Mouse (Mus musculus): ENCODE measurements around the gene Lypd6b. TPM values are rescaled to one million over a fixed set of nuclear protein-coding genes. Genes with fewer than 3 reads are reported as not detected.

Lypd6b gene
- polyA plus RNA-seq, 1 experiment from 2014 or later: 7.9 TPM

GRCm38 (mm10) chr2:49748628-49749342 is 38.7 kb upstream of the Lypd6b start:
- Histone ChIP-seq H3K4me2 (replicated peaks) (no peak overlapping the region), H3K9me3 (no peaks in the 10 kb centered on the region), H3K9ac (no peak overlapping the region), H3K36me3 (peaks cover 54% of the 10 kb centered on the region), H3K4me1 (peaks cover 11% of the 10 kb centered on the region), H3K4me3 (no peak overlapping the region), H3K27me3 (no peaks in the 10 kb centered on the region), H3K27ac (no peak overlapping the region)
- no peak for ATAC-seq (ENCODE audit: insufficient number of reproducible peaks, insufficient read depth, low FRiP score, low TSS enrichment)
- WGBS: 84% methylated on average over 14 of the region's 14 CpGs

- no peak overlapping the region for H3K4me3 ChIP-seq
- peaks cover 5% of the 10 kb centered on the region; the same call in 1 of the 2 replicates for H3K4me1 ChIP-seq
- 82% methylated on average over 11 of the region's 11 CpGs for WGBS
- H3K27ac ChIP-seq: no peak overlapping the region
- H3K9ac ChIP-seq: no peak overlapping the region
- H3K4me2 ChIP-seq (replicated peaks): no peak overlapping the region
- no peaks in the 10 kb centered on the region for H3K27me3 ChIP-seq
- no peaks in the 10 kb centered on the region for H3K9me3 ChIP-seq
- peaks cover 57% of the 10 kb centered on the region for H3K36me3 ChIP-seq
- ATAC-seq (ENCODE audit: insufficient number of reproducible peaks, insufficient read depth, low FRiP score, low TSS enrichment): no peak
Measured at GRCm38 (mm10) chr2:49749730-49750576, 37.5 kb upstream of the Lypd6b start.

GRCm38 (mm10) chr2:49751544-49752210 is 35.8 kb upstream of the Lypd6b start:
- Histone ChIP-seq H3K4me2 (replicated peaks) (no peak overlapping the region), H3K4me3 (no peak overlapping the region), H3K36me3 (peaks cover 53% of the 10 kb centered on the region), H3K27ac (no peak overlapping the region), H3K9me3 (no peaks in the 10 kb centered on the region), H3K9ac (no peak overlapping the region), H3K27me3 (no peaks in the 10 kb centered on the region), H3K4me1 (no peaks in the 10 kb centered on the region)
- 85% methylated on average over 10 of the region's 10 CpGs for WGBS
- no peak for ATAC-seq (ENCODE audit: insufficient number of reproducible peaks, insufficient read depth, low FRiP score, low TSS enrichment)

- no peak overlapping the region for H3K4me2 ChIP-seq (replicated peaks)
- no peaks in the 10 kb centered on the region for H3K4me1 ChIP-seq
- no peak overlapping the region for H3K9ac ChIP-seq
- H3K9me3 ChIP-seq: no peaks in the 10 kb centered on the region
- WGBS: 90% methylated on average over 8 of the region's 8 CpGs
- H3K27ac ChIP-seq: no peak overlapping the region
- H3K4me3 ChIP-seq: no peak overlapping the region
- no peak for ATAC-seq (ENCODE audit: insufficient number of reproducible peaks, insufficient read depth, low FRiP score, low TSS enrichment)
- H3K27me3 ChIP-seq: no peaks in the 10 kb centered on the region
- peaks cover 57% of the 10 kb centered on the region for H3K36me3 ChIP-seq
Measured at GRCm38 (mm10) chr2:49752211-49752607, 35.3 kb upstream of the Lypd6b start.

- Histone ChIP-seq H3K27ac (no peak overlapping the region), H3K4me2 (replicated peaks) (no peak overlapping the region), H3K27me3 (no peaks in the 10 kb centered on the region), H3K9me3 (no peaks in the 10 kb centered on the region), H3K4me1 (no peaks in the 10 kb centered on the region), H3K4me3 (no peak overlapping the region), H3K36me3 (peaks cover 61% of the 10 kb centered on the region), H3K9ac (no peak overlapping the region)
- ATAC-seq (ENCODE audit: insufficient number of reproducible peaks, insufficient read depth, low FRiP score, low TSS enrichment): no peak
- WGBS: 93% methylated on average over 3 of the region's 3 CpGs
Measured at GRCm38 (mm10) chr2:49753062-49753461, 34.4 kb upstream of the Lypd6b start.

- H3K9ac ChIP-seq: no peak overlapping the region
- no peak for ATAC-seq (ENCODE audit: insufficient number of reproducible peaks, insufficient read depth, low FRiP score, low TSS enrichment)
- no peak overlapping the region for H3K4me2 ChIP-seq (replicated peaks)
- no peaks in the 10 kb centered on the region for H3K9me3 ChIP-seq
- no peaks in the 10 kb centered on the region for H3K27me3 ChIP-seq
- WGBS: 66% methylated on average over 2 of the region's 2 CpGs
- no peak overlapping the region for H3K4me3 ChIP-seq
- H3K36me3 ChIP-seq: peaks cover 63% of the 10 kb centered on the region
- no peak overlapping the region for H3K27ac ChIP-seq
- H3K4me1 ChIP-seq: no peaks in the 10 kb centered on the region
Measured at GRCm38 (mm10) chr2:49755054-49755453, 32.4 kb upstream of the Lypd6b start.

- Histone ChIP-seq H3K36me3 (peaks cover 55% of the 10 kb centered on the region), H3K9me3 (no peaks in the 10 kb centered on the region), H3K9ac (no peak overlapping the region), H3K27ac (no peak overlapping the region), H3K4me1 (no peaks in the 10 kb centered on the region), H3K4me3 (no peak overlapping the region), H3K27me3 (no peaks in the 10 kb centered on the region), H3K4me2 (replicated peaks) (no peak overlapping the region)
- 89% methylated on average over 7 of the region's 7 CpGs for WGBS
- ATAC-seq (ENCODE audit: insufficient number of reproducible peaks, insufficient read depth, low FRiP score, low TSS enrichment): no peak
Measured at GRCm38 (mm10) chr2:49757616-49758015, 29.9 kb upstream of the Lypd6b start.

- ATAC-seq (ENCODE audit: insufficient number of reproducible peaks, insufficient read depth, low FRiP score, low TSS enrichment): no peak
- H3K9me3 ChIP-seq: no peaks in the 10 kb centered on the region
- peaks cover 20% of the 10 kb centered on the region for H3K36me3 ChIP-seq
- no peak overlapping the region for H3K9ac ChIP-seq
- no peak overlapping the region for H3K27ac ChIP-seq
- H3K27me3 ChIP-seq: no peaks in the 10 kb centered on the region
- H3K4me3 ChIP-seq: no peak overlapping the region
- H3K4me1 ChIP-seq: no peaks in the 10 kb centered on the region
- H3K4me2 ChIP-seq (replicated peaks): no peak overlapping the region
- WGBS: 50% methylated on average over 7 of the region's 7 CpGs
Measured at GRCm38 (mm10) chr2:49764331-49764946, 23.0 kb upstream of the Lypd6b start.

GRCm38 (mm10) chr2:49768916-49769315 is 18.6 kb upstream of the Lypd6b start:
- ATAC-seq (ENCODE audit: insufficient number of reproducible peaks, insufficient read depth, low FRiP score, low TSS enrichment): no peak
- WGBS: 83% methylated on average over 2 of the region's 2 CpGs
- no peaks in the 10 kb centered on the region; the same call in 1 of the 2 replicates for H3K36me3 ChIP-seq

GRCm38 (mm10) chr2:49770440-49770839 is 17.0 kb upstream of the Lypd6b start:
- H3K36me3 ChIP-seq: no peaks in the 10 kb centered on the region; the same call in 1 of the 2 replicates
- no peaks in the 10 kb centered on the region for H3K27me3 ChIP-seq
- no peak overlapping the region for H3K4me3 ChIP-seq
- H3K9ac ChIP-seq: no peak overlapping the region
- no peaks in the 10 kb centered on the region for H3K9me3 ChIP-seq
- H3K4me2 ChIP-seq (replicated peaks): no peak overlapping the region
- H3K27ac ChIP-seq: no peak overlapping the region
- 73% methylated on average over 5 of the region's 5 CpGs for WGBS
- H3K4me1 ChIP-seq: no peaks in the 10 kb centered on the region
- ATAC-seq (ENCODE audit: insufficient number of reproducible peaks, insufficient read depth, low FRiP score, low TSS enrichment): no peak

More at GRCm38 (mm10) chr2:49768916-49769315, 18.6 kb upstream of the Lypd6b start:
- no peak overlapping the region for H3K4me3 ChIP-seq
- H3K27me3 ChIP-seq: no peaks in the 10 kb centered on the region
- no peak overlapping the region for H3K4me2 ChIP-seq (replicated peaks)
- H3K9ac ChIP-seq: no peak overlapping the region
- H3K9me3 ChIP-seq: no peaks in the 10 kb centered on the region
- no peak overlapping the region for H3K27ac ChIP-seq
- H3K4me1 ChIP-seq: no peaks in the 10 kb centered on the region

GRCm38 (mm10) chr2:49771172-49771571 is 16.3 kb upstream of the Lypd6b start:
- Histone ChIP-seq H3K4me2 (replicated peaks) (no peak overlapping the region), H3K27ac (no peak overlapping the region), H3K9me3 (no peaks in the 10 kb centered on the region), H3K4me1 (no peaks in the 10 kb centered on the region), H3K4me3 (no peak overlapping the region), H3K9ac (no peak overlapping the region), H3K36me3 (no peaks in the 10 kb centered on the region; the same call in 1 of the 2 replicates), H3K27me3 (no peaks in the 10 kb centered on the region)
- WGBS: 67% methylated on average over 11 of the region's 11 CpGs
- no peak for ATAC-seq (ENCODE audit: insufficient number of reproducible peaks, insufficient read depth, low FRiP score, low TSS enrichment)

All from embryonic facial prominence, embryonic 12.5 days (tissue).